Mouse (Mus musculus): ENCODE data around the gene C530008M17Rik.

DNA sequence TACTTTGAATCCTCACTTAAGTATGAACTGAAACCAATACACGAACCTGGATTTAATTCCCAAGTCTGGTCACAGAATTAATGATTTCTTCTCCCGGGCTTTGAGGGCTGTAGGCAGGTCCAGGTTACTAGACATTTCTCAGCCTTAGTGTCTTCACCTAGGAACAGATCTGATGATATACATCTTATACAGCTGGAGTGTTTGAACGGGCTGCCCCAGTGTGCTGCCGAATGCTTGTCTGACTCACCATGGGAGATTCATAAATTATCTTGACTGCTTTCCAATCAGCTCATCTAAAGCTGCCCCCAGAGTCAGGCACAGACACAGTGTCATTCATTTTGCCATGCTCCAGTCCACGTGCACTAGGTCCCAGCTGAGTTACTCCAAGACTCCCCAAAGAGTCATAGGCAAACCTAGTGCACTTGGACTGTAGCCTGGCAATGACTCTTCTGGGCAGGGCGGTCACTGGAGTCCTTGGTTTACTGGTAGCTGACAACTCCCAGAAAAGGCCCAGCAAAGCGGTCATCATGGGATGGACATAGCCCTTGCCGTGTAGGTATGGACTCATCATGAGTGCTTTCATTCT lies 70.3 kb downstream of the C530008M17Rik start:
- no peak for TF ChIP-seq GATA1 (IDR thresholded peaks at IDR 0.05; ENCODE audit: low read length)
- no peak for TF ChIP-seq TAL1 (IDR thresholded peaks at IDR 0.05; ENCODE audit: low read length)
